Mouse (Mus musculus) induced T-regulatory cell, adult 2 months (primary cell): Measurements from ENCODE around the gene Gpx2.

Source experiments
- DNase-seq: peaks from one replicate; pipeline ENCODE4 v3.0.0-alpha.2; 2012; ENCODE audit warnings: low read depth

Gpx2 gene

DNA sequence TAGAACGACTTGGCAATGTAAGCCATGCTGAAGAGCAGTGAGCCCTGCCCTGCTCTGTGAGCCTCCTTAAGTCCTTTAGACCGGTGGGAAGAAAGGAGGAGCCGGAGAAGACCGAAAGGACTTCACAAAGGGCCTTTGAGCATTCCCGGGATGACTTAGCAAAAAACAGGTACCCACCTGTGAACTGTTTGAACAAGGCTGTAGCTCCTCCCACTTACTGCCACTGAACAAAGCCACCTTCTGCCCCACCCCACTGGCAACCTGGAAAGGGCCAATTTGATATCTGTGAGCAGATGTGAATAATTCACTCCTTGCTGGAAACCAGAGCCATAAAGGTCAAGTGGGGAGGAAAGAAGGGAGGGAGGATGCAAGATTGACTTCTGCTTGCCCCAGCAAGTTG is at the start of gene Gpx2:
Gpx2 (minus strand) TSS at position 205 of the 400 bp plus-strand sequence.
- no peak for DNase-seq

DNA sequence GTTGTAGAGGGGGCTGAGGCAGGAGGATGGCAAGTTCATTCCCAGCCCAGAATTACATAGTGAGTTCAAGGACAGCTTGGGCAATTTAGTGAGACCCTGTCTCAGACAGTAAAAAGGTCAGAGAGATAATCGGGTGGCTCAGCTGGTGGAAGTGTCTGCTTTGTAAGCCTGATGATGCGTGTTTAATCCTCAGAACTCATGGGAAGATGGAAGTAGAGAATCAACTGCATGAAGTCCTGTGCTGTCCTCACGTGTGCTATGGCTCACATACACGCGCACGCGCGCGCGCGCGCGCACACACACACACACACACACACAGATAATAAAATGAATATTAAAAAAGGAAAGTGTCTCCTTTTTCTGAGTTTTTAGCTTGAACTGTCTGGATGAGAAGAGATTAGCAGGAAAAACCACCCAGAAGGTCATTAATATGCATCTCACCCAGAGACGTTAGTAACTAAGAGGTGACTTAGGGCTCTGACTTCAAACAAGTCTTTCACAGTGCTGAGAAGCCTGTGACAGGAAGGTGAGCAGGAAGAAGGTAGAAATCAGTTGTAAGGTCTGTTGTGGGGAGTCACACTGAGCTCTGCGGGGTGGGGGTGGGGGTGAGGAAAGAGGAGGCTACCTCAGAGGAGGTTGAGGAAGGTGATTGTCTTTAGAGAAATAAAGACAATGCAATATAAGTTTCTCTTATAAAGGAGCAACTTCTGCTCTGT is 49.1 kb upstream of the Gpx2 start:
- DNase-seq, result peak; percentile 54

DNA sequence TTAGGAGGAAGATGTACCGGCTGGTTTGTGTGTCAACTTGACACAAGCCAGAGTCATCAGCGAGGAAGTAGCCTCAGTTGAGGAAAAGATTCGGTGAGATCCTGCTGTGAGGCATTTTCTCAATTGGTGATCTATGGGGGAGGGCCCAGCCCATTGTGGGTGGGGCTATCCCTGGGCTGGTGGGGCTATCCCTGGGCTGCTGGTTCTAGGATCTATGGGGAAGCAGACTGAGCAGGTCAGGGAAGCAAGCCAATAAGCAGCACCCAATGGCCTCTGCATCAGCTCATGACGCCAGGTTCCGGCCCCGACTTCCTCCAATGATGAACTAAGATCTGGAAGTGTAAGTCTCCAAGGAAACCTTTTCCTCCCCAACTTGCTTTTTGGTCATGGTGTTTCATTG is 44.7 kb upstream of the Gpx2 start:
- no peak for DNase-seq

DNA sequence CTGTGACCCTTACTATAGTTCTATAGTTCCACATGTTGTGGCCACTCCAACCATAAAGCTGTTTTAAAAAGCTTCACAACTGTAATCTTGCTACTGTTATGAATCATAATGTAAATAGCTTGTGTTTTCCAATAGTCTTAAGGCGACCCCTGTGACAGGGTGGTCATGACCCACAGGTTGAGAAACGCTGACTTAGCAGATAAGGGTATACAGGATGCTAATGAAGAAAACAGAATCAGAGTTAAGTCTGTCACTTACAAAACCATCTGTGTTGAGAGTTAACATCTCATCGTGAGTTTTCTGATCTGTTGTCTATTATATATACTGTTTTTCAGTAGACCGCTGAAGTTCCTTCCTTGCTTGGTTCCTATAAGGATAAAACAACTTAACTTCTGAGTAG is 43.9 kb upstream of the Gpx2 start:
- DNase-seq, result no peak

DNA sequence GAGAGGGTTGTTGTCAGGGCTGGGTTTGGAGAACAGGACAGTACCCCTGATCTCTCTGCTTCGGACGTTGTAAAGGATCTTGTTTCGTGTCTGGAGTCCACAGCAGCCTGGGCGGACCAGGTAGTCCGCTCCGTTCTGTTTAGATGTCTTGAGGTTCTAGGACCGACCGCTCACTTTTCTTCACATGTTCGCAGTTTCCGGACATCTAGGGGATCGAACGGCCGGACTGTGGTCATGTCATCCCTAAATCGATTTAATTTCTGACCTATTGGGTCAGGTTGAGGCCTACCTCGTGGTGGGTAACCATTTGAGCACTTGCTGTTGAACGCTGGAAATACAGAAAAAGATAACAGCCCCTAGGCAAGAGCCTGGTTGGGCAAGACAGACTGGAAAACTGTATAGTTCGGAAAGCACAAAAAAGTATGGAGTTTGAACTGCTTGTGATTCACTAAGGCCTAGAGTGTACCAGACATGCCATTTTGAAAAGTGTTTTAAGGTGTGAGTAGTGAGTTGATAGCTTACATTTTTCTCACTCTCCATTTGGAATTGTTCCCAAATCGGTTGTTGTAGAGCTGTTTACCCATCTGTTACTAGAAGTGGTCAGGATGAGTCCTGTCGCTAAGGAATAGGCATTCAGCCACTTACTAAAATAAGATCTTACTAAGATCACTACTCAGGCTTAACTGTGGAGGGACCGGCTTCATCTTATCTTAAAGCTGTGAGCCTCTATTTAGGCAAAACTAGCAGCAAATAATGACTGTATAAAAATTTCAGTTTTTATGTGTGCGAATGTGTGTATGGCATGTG is 42.7 kb upstream of the Gpx2 start:
- DNase-seq, result no peak

DNA sequence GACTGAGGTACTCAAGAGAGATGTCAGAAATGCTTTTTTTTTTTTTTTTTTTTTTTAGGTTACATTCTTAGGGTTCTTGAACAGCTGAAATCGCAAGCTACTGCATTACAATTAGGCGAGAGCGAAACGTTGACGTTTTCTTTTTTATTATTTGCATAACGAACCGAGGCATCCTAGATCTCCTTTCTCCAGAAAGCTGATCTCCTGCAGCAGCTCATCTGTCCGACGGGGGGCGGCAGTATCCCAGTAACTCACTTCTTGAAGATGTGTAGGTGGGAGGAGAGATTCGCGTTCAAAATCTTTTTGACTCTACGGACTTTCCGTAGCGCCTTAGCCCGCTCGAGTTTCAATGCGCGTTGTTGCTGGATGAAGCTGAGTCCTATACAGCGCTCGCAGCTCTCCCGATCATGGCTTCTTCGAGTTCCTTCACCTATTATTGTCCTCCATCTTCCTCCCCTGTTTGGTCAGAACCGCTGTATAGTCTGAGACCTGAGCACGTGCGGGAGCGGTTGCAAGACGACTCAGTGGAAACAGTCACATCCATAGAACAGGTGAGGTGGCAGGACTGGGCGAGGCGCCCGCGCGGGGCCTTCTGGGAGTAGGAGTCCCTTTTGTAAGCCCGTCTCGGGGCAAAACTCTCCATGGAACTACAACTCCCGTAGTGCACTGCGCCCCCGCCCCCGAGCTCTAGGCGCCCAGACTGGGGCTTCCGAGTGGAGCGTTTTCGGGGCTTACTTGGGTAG is 41.9 kb upstream of the Gpx2 start:
- peak; percentile 97 for DNase-seq

DNA sequence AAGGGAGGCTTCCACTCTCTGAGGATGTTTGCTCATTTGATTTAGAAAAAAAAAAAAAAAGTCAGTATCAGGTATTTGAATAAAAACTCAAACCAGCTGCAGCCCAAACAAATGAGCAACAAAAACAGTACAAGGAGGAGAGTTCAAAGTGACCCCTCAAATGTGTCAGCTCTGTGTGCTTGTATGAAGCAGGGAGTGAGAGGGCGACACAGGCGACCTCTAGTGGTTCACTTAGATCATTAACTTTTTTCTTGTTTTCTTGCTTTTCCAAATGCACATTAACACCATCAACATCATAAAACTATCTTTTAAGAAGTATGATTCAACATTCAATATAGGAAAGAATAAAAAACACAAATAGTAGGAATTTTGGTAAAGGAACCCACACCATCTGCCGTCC is 37.4 kb upstream of the Gpx2 start:
- DNase-seq, result peak; percentile 73

DNA sequence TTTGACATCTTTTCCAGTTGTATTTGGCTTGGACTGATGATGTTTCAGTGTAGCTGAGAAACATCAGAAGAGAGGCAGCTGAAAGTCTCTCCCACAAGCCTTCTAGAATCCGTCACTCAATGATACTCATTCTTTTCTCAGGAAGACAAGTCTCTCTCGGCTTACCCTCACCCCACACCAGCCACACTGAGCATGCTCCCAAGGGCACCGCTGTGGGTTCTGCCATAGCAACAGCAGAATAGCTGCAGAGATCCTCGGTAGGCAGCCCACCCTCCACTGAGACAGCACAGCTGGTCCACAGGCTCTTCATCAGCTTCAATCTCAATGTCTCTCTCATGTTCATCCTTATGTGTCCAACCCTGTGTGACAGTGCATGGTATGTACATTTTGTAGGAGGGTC is 29.9 kb upstream of the Gpx2 start:
- DNase-seq, result no peak

DNA sequence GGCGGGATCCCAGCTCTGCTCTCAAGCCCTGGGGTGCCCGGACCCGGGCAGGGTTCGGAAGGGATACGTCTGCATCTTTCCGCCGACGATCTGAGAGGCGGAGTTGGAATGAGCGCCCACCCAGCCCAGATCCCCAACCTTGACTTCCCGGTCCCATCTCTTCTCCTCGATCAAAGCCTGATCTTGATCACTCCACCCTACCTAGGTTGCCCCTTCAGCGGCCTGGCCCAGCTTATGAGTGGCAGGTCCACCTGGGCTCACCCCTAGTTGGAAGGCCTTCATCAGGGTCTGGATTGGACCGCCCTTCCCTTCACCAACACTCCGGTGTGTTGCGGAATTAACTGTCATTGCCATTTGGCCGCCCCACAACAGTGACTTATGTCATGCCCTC is 27.3 kb upstream of the Gpx2 start, which contains the start of gene Rab15:
Rab15 (minus strand) TSS at position 258 of the 391 bp plus-strand sequence.
- no peak for DNase-seq

DNA sequence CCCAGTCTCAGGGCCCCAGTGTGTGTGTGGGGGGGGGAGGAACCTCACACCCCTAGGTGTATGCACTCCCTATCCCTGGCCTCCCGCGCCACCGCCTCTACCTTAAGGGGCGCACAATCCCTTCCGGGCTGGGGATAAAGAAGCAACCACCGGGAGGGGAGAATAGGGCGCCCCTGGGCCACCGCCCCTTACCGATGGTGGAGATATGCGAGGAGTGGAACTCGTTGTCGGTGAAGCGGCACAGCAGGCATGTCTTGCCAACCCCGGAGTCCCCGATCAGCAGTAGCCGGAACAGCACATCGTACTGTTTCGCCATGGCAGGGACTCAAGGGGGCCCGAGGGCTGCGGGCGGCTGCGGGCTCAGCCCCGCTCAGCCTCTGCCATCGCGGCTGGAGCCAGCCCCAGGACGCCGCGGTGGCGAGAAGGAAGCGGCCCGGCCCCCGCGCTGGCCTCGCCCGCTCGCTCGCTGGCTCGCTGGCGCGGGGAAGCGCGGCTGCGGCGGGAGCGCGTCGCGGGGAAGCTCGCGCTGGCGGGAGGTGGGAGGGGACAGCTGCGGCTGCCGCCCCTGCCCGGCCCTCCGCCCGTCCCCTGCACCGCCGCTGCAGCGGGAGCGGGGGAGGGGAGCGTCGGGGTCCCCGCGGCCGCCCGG is 26.8 kb upstream of the Gpx2 start:
- DNase-seq, result peak; percentile 26

DNA sequence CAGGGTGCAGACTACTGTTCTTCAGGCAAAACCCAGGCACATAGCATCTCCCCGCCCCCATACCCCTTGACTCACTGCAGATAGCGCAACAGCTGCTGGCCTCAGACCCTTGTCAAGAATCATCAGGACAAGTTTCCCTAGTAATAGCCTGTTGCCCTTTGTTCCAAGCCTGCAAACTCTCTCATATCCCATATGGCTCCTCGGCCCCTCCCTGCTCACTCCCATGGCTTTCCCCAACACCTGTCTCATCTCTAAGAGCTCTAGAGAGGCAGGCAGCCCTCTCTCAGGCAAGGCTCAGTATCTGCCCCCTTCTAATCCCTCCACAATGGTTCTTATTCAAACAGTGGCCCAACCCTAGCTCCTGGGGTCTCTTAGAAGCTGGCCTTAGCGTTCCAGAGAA is 25.3 kb upstream of the Gpx2 start:
- DNase-seq, result no peak

DNA sequence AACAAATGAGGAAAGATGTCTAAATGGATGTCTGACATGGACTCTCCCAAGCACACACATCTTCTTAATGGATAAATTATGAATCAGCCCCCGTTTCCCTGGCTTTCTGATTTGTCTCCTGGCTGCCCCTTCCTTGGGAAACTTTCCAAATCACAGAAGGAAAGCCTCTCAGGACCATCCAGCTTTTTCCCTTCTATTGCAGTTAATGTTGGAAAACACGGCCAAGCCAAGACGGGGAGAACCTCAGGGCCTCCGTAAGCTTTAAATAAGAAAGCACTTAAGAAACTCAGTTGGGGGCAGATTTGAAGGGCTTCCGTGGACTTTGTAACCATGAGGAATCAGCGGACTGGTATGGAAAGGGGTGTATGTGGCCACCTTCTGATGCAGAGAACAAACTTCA is 24.5 kb upstream of the Gpx2 start:
- no peak for DNase-seq

DNA sequence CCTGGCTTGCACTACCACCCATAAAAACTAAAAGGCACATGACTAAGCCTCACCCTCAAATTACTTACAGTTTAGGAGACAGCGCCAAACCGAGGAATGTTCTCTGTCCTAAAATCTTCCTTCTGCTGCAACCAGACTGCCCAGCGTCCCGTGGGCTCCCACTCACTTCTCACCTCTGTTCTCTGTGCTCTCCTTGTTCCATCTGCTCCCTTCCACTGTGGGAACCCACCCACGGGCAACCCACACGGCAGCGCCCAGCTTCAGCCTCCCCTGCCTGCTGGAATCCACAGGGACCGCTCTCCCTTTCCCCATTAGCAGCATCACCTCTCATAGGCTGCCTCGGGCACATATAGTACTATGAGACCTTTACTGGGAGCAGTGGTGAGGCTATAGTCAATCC is 23.6 kb upstream of the Gpx2 start:
- DNase-seq, result no peak

DNA sequence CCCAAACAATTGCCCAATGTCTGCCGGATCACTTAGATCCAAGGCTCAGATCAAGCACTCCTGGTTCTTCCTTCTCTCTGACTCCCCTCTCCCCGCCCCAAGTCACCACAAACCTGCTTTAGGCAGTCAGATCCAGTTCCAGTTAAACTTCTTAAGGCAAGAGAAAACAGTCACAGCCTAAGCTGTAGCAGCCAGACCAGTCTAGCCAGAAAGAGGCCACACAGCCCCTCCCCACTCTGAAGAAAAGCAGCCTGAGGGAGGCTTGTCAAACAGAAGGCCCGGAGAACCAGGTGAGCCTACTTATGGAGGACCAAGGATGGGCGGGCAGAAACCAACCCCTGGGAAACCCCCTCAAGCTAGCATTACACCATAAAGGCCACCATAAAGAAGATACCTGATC is 22.8 kb upstream of the Gpx2 start:
- DNase-seq, result no peak

DNA sequence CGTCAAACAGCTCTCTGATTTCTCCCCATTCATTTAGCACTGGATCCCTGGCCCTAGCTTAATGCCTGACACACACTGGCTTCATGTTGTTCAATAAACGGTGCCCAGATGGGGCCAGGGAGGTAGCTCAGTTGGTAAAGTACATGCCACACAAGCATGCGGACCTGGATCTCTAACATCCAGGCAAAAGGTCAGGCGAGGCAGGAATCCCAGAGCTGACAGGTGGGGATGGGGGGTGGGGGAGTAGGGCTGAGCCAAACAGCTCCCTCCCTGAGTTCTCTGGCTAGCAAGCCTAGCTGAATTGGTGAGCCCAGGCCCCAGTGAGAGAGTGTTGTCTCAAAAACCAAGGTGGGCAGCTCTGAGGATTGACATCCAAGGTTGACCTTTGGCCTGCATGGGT is 21.8 kb upstream of the Gpx2 start:
- DNase-seq, result no peak

DNA sequence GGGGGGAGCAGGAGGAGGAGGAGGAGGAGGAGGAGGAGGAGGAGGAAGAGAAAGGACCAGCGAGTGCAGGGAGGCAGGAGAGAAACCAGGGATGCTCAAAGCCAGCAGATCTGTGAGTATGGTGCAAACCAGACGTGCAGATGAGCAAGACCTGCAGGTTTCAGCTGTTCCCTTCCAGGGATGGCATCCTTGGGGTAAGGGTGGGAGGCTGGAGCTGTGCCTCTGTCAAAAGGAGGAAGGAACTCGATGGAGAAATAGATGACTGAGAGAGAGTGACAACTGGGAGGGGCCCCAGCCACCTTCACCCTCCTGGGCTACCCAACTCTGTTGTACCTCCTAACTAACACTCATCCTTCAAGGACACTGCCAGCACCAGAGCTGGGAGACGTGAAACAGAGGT is 21.4 kb upstream of the Gpx2 start:
- DNase-seq, result no peak

DNA sequence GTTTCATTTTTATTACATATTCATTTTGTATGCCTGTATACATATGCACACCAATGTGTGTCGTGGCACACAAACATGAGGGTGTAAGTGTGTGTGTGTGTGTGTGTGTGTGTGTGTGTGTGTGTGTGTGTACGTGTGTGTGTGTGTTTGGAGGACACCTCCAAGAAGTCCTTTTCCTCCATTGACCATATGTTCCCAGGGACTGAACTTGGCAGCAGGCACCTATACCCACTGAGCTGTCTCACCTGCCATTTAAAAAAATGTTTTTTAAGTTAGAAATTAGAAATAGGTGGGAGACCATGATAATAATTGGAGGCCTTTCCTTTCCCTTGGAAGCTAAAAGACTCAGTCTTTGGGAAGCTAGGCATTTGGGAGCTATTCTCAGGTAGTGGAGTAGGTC is 18.8 kb upstream of the Gpx2 start:
- DNase-seq, result no peak

DNA sequence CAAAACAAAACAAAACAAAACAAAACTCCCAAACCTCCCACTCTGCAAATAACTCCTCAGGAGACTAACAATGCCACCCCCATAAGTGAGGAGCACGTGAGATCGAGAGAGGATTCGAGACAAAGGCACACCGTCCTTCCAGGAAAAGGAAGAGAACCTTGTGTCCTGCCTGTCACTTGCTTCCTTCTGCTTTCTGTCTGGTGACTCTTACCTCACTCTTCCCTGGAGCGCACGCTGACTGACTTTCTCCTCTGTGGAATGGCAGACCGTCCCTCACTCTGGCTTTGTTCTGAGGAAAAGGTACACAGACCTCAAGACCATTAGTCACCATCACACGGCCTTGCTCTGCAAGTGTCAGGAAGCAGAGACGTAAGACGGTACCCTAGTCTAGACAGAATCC is 18.2 kb upstream of the Gpx2 start:
- DNase-seq, result no peak

DNA sequence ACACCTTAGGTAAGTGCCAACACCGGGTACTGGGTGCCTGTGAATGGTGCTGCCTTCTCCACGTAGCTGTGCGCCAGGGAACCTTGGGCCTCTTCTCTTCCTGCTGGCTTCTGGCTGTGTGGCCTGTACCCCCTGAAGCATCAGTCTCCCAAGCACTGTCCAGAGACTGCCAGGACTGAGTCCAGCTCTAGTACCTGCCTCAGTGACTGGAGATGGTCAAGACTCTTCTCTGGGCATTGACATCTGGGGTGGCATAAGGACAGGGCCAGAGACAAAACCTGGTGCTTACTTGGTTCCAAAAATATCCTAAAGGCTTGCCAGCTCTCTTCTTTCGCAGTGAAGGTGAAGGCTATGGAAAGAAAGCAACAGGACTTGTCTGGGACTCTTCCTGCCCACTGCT is 15.7 kb upstream of the Gpx2 start:
- DNase-seq, result no peak

DNA sequence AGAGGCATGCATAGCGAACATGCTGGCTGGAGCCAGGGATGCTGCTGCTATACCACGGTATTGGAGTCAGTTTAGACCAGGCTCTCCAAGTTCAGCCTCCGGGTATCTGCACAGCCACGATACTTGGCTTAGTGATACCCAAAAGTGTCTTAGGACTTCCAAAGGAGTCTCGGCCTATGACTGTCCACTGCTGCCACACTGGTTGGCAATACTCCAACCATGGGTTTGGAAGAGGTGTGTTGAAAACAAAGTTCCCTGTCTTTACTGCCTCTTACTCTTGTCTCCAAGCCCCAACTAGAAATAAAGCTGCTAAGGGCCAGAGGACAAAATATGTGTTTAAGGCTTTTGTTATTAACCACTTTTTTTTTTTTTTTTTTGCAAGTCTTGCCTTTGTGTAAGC is 15.1 kb upstream of the Gpx2 start:
- no peak for DNase-seq

DNA sequence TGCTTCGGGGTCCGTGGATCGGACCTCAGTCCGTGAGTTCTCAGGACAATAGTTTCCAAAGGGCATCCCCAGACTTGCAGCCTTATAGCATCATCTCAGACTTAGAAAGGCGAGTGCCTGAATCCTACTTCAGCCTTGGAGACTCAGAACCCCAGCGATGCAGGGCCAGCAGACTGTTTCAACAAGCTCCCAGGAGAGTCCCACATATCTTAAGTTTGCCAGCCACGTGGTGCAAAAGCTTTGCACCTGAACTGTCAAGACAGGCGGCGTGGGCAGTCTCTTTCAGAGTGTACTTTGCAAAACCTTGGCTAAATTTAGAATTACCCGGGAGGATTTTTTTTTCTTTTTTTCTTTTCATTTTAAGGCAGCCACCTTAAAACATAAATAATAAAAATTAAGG is 12.4 kb upstream of the Gpx2 start:
- DNase-seq, result no peak

DNA sequence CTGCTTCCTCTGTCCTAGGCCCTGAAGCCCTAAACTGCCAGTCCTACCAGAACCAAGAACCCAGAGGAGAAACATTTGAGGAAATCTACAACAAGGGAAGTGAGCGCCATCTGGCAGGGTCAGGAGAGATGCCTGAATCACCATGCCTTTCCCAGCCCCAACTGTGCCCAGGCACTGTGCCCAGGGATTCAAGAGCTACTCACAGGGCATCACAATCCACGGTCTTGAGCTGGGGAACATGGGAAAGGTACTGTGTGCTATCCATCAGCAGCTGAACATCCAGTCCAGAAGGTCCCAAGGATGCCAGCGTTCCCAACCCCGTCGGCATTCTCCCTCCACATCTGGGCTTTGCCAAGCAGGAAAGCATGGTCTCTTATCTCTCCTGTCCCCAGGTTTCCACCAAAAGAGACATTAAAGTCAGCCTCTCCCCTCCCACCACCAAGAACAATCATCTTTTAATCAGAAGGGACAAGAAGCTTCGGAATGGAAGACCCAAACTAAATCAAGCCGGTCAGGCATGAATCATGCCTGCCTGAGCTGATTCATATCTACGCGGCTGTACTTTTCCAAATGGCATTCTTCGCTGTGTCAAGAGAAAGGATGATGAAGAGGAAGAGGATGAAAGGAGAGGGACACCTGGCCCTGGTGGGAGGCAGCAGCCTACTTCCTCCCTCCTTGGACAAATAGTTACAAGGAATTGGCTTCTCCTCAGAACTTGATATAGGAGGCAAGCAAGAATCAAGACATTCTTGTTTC is 9.9 kb upstream of the Gpx2 start:
- no peak for DNase-seq
